Mouse (Mus musculus): ENCODE measurements around the gene Mtch2. TPM values are rescaled to one million over a fixed set of nuclear protein-coding genes. Genes with fewer than 3 reads are reported as not detected.
"Not testable (repeated sequence)": the region's sequence is repeated elsewhere in the genome, so short reads cannot be mapped to it uniquely, and the experiment has no call there.

Mtch2 gene
- polyA plus RNA-seq, 1 experiment from 2014 or later = 109 TPM

- ATAC-seq (ENCODE audit: low read depth); H3K4me3 ChIP-seq (ENCODE audit: low read depth, low read length); H3K9me3 ChIP-seq (replicated peaks; ENCODE audit: control insufficient read depth, low read length): not testable (repeated sequence)
These were observed 22.4 kb upstream of the Mtch2 start for GRCm38 (mm10) chr2:90824528-90824927.

GRCm38 (mm10) chr2:90825515-90826172 is 21.3 kb upstream of the Mtch2 start:
- no peaks in the 10 kb centered on the region for H3K4me1 ChIP-seq (ENCODE audit: control insufficient read depth, low read depth, low read length)
- no peaks in the 10 kb centered on the region for H3K27me3 ChIP-seq (ENCODE audit: control insufficient read depth, insufficient read depth, low read depth, low read length)
- no peak overlapping the region for H3K27ac ChIP-seq (ENCODE audit: low read length)
- no peak overlapping the region for H3K9ac ChIP-seq (ENCODE audit: low read depth, low read length)
- no peak for ATAC-seq (ENCODE audit: low read depth)
- no peaks in the 10 kb centered on the region for H3K9me3 ChIP-seq (replicated peaks; ENCODE audit: control insufficient read depth, low read length)
- H3K4me2 ChIP-seq (ENCODE audit: low read depth, low read length) = no peak overlapping the region
- no peaks in the 10 kb centered on the region for H3K36me3 ChIP-seq (ENCODE audit: control insufficient read depth, insufficient read depth)
- H3K4me3 ChIP-seq (ENCODE audit: low read depth, low read length) = no peak overlapping the region
- 62% methylated on average over 11 of the region's 11 CpGs for WGBS (ENCODE audit: insufficient replicate concordance)

More at GRCm38 (mm10) chr2:90824528-90824927, 22.4 kb upstream of the Mtch2 start:
- not testable (repeated sequence) for H3K27ac ChIP-seq (ENCODE audit: low read length); H3K9ac ChIP-seq (ENCODE audit: low read depth, low read length); H3K4me2 ChIP-seq (ENCODE audit: low read depth, low read length); H3K36me3 ChIP-seq (ENCODE audit: control insufficient read depth, insufficient read depth); H3K27me3 ChIP-seq (ENCODE audit: control insufficient read depth, insufficient read depth, low read depth, low read length); H3K4me1 ChIP-seq (ENCODE audit: control insufficient read depth, low read depth, low read length)
- WGBS (ENCODE audit: insufficient replicate concordance) = 60% methylated on average over 10 of the region's 10 CpGs

- no peaks in the 10 kb centered on the region for H3K4me1 ChIP-seq (ENCODE audit: control insufficient read depth, low read depth, low read length)
- H3K9me3 ChIP-seq (replicated peaks; ENCODE audit: control insufficient read depth, low read length) = no peaks in the 10 kb centered on the region
- no peaks in the 10 kb centered on the region for H3K27me3 ChIP-seq (ENCODE audit: control insufficient read depth, insufficient read depth, low read depth, low read length)
- no peak overlapping the region for H3K9ac ChIP-seq (ENCODE audit: low read depth, low read length)
- H3K4me2 ChIP-seq (ENCODE audit: low read depth, low read length) = no peak overlapping the region
- H3K36me3 ChIP-seq (ENCODE audit: control insufficient read depth, insufficient read depth) = no peaks in the 10 kb centered on the region
- H3K27ac ChIP-seq (ENCODE audit: low read length) = no peak overlapping the region
- 41% methylated on average over 7 of the region's 7 CpGs for WGBS (ENCODE audit: insufficient replicate concordance)
- ATAC-seq (ENCODE audit: low read depth) = no peak
- H3K4me3 ChIP-seq (ENCODE audit: low read depth, low read length) = no peak overlapping the region
These were observed 18.2 kb upstream of the Mtch2 start for GRCm38 (mm10) chr2:90828739-90829138.

- 65% methylated on average over 5 of the region's 5 CpGs for WGBS (ENCODE audit: insufficient replicate concordance)
- H3K9ac ChIP-seq (ENCODE audit: low read depth, low read length) = no peak overlapping the region
- no peak overlapping the region for H3K4me3 ChIP-seq (ENCODE audit: low read depth, low read length)
- H3K27me3 ChIP-seq (ENCODE audit: control insufficient read depth, insufficient read depth, low read depth, low read length) = no peaks in the 10 kb centered on the region
- no peak for ATAC-seq (ENCODE audit: low read depth)
- no peaks in the 10 kb centered on the region for H3K4me1 ChIP-seq (ENCODE audit: control insufficient read depth, low read depth, low read length)
- H3K27ac ChIP-seq (ENCODE audit: low read length) = no peak overlapping the region
- H3K36me3 ChIP-seq (ENCODE audit: control insufficient read depth, insufficient read depth) = no peaks in the 10 kb centered on the region
- no peak overlapping the region for H3K4me2 ChIP-seq (ENCODE audit: low read depth, low read length)
- H3K9me3 ChIP-seq (replicated peaks; ENCODE audit: control insufficient read depth, low read length) = no peaks in the 10 kb centered on the region
These were observed 13.5 kb upstream of the Mtch2 start for GRCm38 (mm10) chr2:90833502-90833901.

- H3K4me1 ChIP-seq (ENCODE audit: control insufficient read depth, low read depth, low read length) = no peaks in the 10 kb centered on the region
- H3K9ac ChIP-seq (ENCODE audit: low read depth, low read length) = no peak overlapping the region
- H3K9me3 ChIP-seq (replicated peaks; ENCODE audit: control insufficient read depth, low read length) = no peaks in the 10 kb centered on the region
- H3K4me2 ChIP-seq (ENCODE audit: low read depth, low read length) = no peak overlapping the region
- WGBS (ENCODE audit: insufficient replicate concordance) = 79% methylated on average over 2 of the region's 2 CpGs
- no peaks in the 10 kb centered on the region for H3K27me3 ChIP-seq (ENCODE audit: control insufficient read depth, insufficient read depth, low read depth, low read length)
- H3K36me3 ChIP-seq (ENCODE audit: control insufficient read depth, insufficient read depth) = no peaks in the 10 kb centered on the region
- H3K4me3 ChIP-seq (ENCODE audit: low read depth, low read length) = no peak overlapping the region
- peak; percentile 53; the same call in 1 of the 2 replicates for ATAC-seq (ENCODE audit: low read depth)
- H3K27ac ChIP-seq (ENCODE audit: low read length) = no peak overlapping the region
These were observed 8.3 kb upstream of the Mtch2 start for GRCm38 (mm10) chr2:90838621-90839020.

GRCm38 (mm10) chr2:90843666-90844065 is 3.3 kb upstream of the Mtch2 start:
- Histone ChIP-seq H3K4me3 (ENCODE audit: low read depth, low read length) (no peak overlapping the region), H3K4me1 (ENCODE audit: control insufficient read depth, low read depth, low read length) (peaks cover 14% of the 10 kb centered on the region), H3K27me3 (ENCODE audit: control insufficient read depth, insufficient read depth, low read depth, low read length) (no peaks in the 10 kb centered on the region), H3K36me3 (ENCODE audit: control insufficient read depth, insufficient read depth) (no peaks in the 10 kb centered on the region), H3K9me3 (replicated peaks; ENCODE audit: control insufficient read depth, low read length) (no peaks in the 10 kb centered on the region), H3K4me2 (ENCODE audit: low read depth, low read length) (no peak overlapping the region), H3K9ac (ENCODE audit: low read depth, low read length) (no peak overlapping the region), H3K27ac (ENCODE audit: low read length) (no peak overlapping the region)
- ATAC-seq (ENCODE audit: low read depth) = no peak
- 66% methylated on average over 1 of the region's 1 CpGs for WGBS (ENCODE audit: insufficient replicate concordance)

- WGBS (ENCODE audit: insufficient replicate concordance) = 67% methylated on average over 5 of the region's 5 CpGs
- no peak overlapping the region for H3K4me2 ChIP-seq (ENCODE audit: low read depth, low read length)
- peaks cover 17% of the 10 kb centered on the region for H3K4me1 ChIP-seq (ENCODE audit: control insufficient read depth, low read depth, low read length)
- H3K36me3 ChIP-seq (ENCODE audit: control insufficient read depth, insufficient read depth) = no peaks in the 10 kb centered on the region
- ATAC-seq (ENCODE audit: low read depth) = no peak
- H3K9me3 ChIP-seq (replicated peaks; ENCODE audit: control insufficient read depth, low read length) = no peaks in the 10 kb centered on the region
- H3K9ac ChIP-seq (ENCODE audit: low read depth, low read length) = no peak overlapping the region
- no peak overlapping the region for H3K27ac ChIP-seq (ENCODE audit: low read length)
- no peaks in the 10 kb centered on the region for H3K27me3 ChIP-seq (ENCODE audit: control insufficient read depth, insufficient read depth, low read depth, low read length)
- no peak overlapping the region for H3K4me3 ChIP-seq (ENCODE audit: low read depth, low read length)
These were observed 2.7 kb upstream of the Mtch2 start for GRCm38 (mm10) chr2:90844262-90844661.

GRCm38 (mm10) chr2:90845234-90845633 is 1.7 kb upstream of the Mtch2 start:
- peaks cover 17% of the 10 kb centered on the region for H3K4me1 ChIP-seq (ENCODE audit: control insufficient read depth, low read depth, low read length)
- 0 out of 2 replicates have a peak, but pooled peaks cover 1% of the 10 kb centered on the region for H3K36me3 ChIP-seq (ENCODE audit: control insufficient read depth, insufficient read depth)
- no peak overlapping the region for H3K4me3 ChIP-seq (ENCODE audit: low read depth, low read length)
- H3K27me3 ChIP-seq (ENCODE audit: control insufficient read depth, insufficient read depth, low read depth, low read length) = no peaks in the 10 kb centered on the region
- no peaks in the 10 kb centered on the region for H3K9me3 ChIP-seq (replicated peaks; ENCODE audit: control insufficient read depth, low read length)
- ATAC-seq (ENCODE audit: low read depth) = no peak
- 54% methylated on average over 5 of the region's 5 CpGs for WGBS (ENCODE audit: insufficient replicate concordance)
- H3K27ac ChIP-seq (ENCODE audit: low read length) = no peak overlapping the region
- no peak overlapping the region for H3K9ac ChIP-seq (ENCODE audit: low read depth, low read length)
- no peak overlapping the region for H3K4me2 ChIP-seq (ENCODE audit: low read depth, low read length)

- Histone ChIP-seq H3K27ac (ENCODE audit: low read length) (peak overlapping the region; percentile 79), H3K36me3 (ENCODE audit: control insufficient read depth, insufficient read depth) (peaks cover 9% of the 10 kb centered on the region), H3K9me3 (replicated peaks; ENCODE audit: control insufficient read depth, low read length) (no peaks in the 10 kb centered on the region), H3K4me2 (ENCODE audit: low read depth, low read length) (peak overlapping the region; percentile 96), H3K27me3 (ENCODE audit: control insufficient read depth, insufficient read depth, low read depth, low read length) (no peaks in the 10 kb centered on the region), H3K4me1 (ENCODE audit: control insufficient read depth, low read depth, low read length) (peaks cover 17% of the 10 kb centered on the region), H3K4me3 (ENCODE audit: low read depth, low read length) (peak overlapping the region; percentile 83), H3K9ac (ENCODE audit: low read depth, low read length) (peak overlapping the region; percentile 67)
- WGBS (ENCODE audit: insufficient replicate concordance) = 57% methylated on average over 6 of the region's 6 CpGs
- ATAC-seq (ENCODE audit: low read depth) = no peak
These were observed 784 bp upstream of the Mtch2 start for GRCm38 (mm10) chr2:90846171-90846570.

Data from liver, embryonic 16.5 days (tissue).